Mouse (Mus musculus) forebrain, embryonic 14.5 days (tissue): ENCODE measurements around the gene Ntf5. TPM values are rescaled to one million over a fixed set of nuclear protein-coding genes. Genes with fewer than 3 reads are reported as not detected.

Source experiments
- ATAC-seq: fragments of 200-750 bp; cut with Nextera tagmentation; 2 replicates; pipeline ENCODE4 v1.8.0; 2017; ENCODE audit warnings: mild to moderate bottlenecking, moderate library complexity
- DNase-seq: peaks from one replicate; pipeline ENCODE4 v3.0.0-alpha.2; 2015; ENCODE audit warnings: low spot score
- H3K27ac ChIP-seq: fragments of 300-500 bp; sonication (generic); 2 replicates; pipeline ENCODE4 v1.5.1; 2014; ENCODE audit warnings: low read depth, mild to moderate bottlenecking, control low read depth, low read length, moderate library complexity
- H3K27me3 ChIP-seq: fragments of 300-500 bp; sonication (generic); replicated peaks from 2 replicates; pipeline ENCODE4 v1.6.1; 2014; ENCODE audit warnings: low read length, control low read depth, mixed read lengths; ENCODE audit not compliant: control insufficient read depth, insufficient read depth
- H3K36me3 ChIP-seq: fragments of 300-500 bp; sonication (generic); 2 replicates; pipeline ENCODE4 v1.6.1; 2014; ENCODE audit warnings: low read length, control low read depth; ENCODE audit not compliant: control insufficient read depth, insufficient read depth
- H3K4me1 ChIP-seq: fragments of 300-500 bp; sonication (generic); 2 replicates; pipeline ENCODE4 v1.6.1; 2014; ENCODE audit warnings: antibody characterized with exemption, low read length, control low read depth; ENCODE audit not compliant: control insufficient read depth, insufficient read depth
- H3K4me2 ChIP-seq: fragments of 300-500 bp; sonication (generic); 2 replicates; pipeline ENCODE4 v1.6.1; 2014; ENCODE audit warnings: mild to moderate bottlenecking, control low read depth, low read length
- H3K4me3 ChIP-seq: fragments of 300-500 bp; sonication (generic); 2 replicates; pipeline ENCODE4 v1.5.1; 2014; ENCODE audit warnings: low read depth, low read length, control low read depth
- H3K9ac ChIP-seq: fragments of 300-500 bp; sonication (generic); 2 replicates; pipeline ENCODE4 v1.6.1; 2014; ENCODE audit warnings: mild to moderate bottlenecking, low read length, control low read depth, moderate library complexity
- H3K9me3 ChIP-seq: fragments of 300-500 bp; sonication (generic); replicated peaks from 2 replicates; pipeline ENCODE4 v1.6.1; 2016; ENCODE audit warnings: low read length, control low read depth, mixed read lengths; ENCODE audit not compliant: control insufficient read depth
- WGBS: fragments of 180-500 bp; shearing (Covaris S2); extraction: QIAGEN DNeasy Blood & Tissue Kit; methylation state at CpG from one replicate; pipeline ENCODE4 v1.1.7; 2014; 5-methylcytosine and 5-hydroxymethylcytosine counted together
- polyA plus RNA-seq: library from polyadenylated mRNA; unstranded; fragments of >200 nt; fragmentation: Nextera tagmentation; extraction: Ambion mirVana; gene quantifications from 2 replicates; pipeline ENCODE4 v1.2.1, GENCODE M21; 2014

Ntf5 gene
- polyA plus RNA-seq, 1 experiment from 2014 or later, result not detected

DNA sequence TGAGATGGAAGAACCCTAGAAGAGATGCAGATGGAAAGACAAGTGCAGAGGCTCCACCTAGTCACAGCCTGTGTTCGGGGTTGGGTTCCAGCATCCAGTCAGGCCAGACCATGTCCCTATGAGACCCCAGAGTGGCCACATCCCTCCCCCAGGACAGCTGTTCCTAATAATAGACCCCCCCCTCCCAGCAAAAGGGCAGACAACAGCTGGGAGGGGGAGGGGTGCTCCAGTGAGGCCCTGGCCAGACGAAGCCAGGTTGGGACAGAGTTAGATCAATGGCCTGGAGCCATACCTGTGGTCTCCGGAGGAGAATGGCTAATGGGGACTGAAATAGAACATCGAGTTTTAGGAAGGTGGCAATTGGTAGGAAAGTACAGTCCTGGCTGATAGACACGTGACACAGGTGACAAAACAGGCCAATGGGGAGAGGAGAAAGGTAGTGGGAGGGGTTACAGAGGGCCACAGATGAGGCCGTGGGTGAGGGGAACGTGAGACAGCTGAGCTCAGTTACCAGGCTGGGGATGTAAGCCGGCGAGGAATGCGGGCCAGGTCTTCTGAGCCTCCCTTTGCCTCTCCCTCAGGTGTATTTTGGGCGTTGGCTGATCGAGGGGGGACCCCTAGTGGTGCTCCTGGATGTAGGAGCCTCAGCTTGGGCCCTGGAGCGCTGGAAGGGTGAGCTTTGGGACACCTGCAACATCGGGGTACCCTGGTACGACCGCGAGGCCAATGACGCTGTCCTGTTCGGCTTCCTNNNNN is 24.2 kb downstream of the Ntf5 start, which contains the start of gene Ruvbl2:
Gene Ruvbl2, minus strand, starts transcription at position 576 of the 756 bp plus-strand sequence.
- Histone ChIP-seq H3K4me1 (peaks cover 18% of the 10 kb centered on the region), H3K36me3 (peaks cover 21% of the 10 kb centered on the region; the same call in 1 of the 2 replicates), H3K4me2 (no peak within 1 kb of the TSS), H3K27ac (no peak within 1 kb of the TSS), H3K9me3 (no peaks in the 10 kb centered on the region), H3K9ac (no peak within 1 kb of the TSS), H3K27me3 (no peaks in the 10 kb centered on the region), H3K4me3 (no peak within 1 kb of the TSS)
- ATAC-seq (no peak), DNase-seq (no peak)
- 20% methylated on average over 19 of the region's 19 CpGs for WGBS

DNA sequence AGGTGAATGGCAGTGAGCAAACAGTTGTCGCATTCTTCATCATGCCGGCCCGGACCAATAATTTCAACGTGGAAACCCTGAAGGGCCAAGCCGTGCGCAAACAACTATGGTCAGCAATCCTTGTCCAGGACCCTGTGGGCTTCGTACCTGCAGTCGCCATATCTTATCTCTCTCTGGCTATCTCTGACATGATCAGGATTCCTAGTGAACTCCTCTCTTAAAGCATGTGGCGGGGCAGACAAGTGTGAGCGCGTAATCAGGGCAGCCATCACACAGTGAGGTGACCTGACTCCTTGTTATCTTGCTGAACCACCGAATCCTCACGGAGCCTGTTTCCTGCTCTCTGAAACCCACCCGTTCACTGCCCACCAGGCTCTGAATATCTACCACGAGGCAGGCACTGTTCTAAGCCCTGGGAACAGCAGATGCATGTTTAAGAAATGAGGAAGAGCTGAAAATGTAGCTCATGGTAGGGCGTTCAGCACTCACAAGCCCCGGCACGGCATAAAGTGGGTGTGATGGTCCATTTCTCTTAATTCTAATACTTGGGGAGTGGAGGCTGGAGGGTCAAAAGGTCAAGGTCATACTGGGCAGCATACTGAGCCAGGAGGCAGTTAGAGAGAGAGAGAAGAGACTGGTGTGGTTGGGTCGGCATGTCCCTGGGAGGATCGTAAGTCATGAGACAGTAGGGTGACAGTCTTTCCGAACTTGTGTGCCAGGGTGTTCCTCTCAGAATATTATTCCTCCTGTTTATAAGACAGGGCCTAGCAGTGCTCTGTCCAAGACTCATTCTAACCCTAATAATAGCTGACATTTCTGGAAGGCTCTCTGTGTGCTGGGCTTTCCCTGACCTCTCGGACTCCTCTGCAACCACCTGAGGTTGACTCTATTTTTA is 30.3 kb downstream of the Ntf5 start:
- Histone ChIP-seq H3K4me2 (no peak overlapping the region), H3K4me3 (no peak overlapping the region), H3K9ac (no peak overlapping the region), H3K36me3 (peaks cover 53% of the 10 kb centered on the region; the same call in 1 of the 2 replicates), H3K9me3 (no peaks in the 10 kb centered on the region), H3K27me3 (no peaks in the 10 kb centered on the region), H3K4me1 (no peaks in the 10 kb centered on the region), H3K27ac (no peak overlapping the region)
- WGBS, result 89% methylated on average over 22 of the region's 22 CpGs
- DNase-seq (no peak), ATAC-seq (no peak)

DNA sequence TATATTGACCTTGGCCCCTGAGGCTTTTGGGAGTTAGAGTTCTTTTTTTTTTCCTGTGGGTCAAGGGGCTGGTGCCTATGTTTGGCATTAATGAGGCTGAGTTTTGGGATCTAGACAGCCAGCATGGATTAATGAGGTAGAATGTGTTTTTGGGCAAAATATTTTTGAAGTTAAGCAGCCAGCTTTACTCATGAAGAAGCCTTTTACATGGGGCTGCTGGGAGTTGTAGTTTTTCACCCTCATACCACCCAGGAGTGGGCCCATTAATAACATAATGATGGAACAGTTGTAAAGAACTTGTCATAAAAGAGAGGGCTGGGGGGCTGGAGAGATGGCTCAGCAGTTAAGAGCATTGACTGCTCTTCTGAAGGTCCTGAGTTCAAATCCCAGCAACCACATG is 33.1 kb downstream of the Ntf5 start:
- no peak for ATAC-seq
- H3K36me3 ChIP-seq, result peaks cover 44% of the 10 kb centered on the region

DNA sequence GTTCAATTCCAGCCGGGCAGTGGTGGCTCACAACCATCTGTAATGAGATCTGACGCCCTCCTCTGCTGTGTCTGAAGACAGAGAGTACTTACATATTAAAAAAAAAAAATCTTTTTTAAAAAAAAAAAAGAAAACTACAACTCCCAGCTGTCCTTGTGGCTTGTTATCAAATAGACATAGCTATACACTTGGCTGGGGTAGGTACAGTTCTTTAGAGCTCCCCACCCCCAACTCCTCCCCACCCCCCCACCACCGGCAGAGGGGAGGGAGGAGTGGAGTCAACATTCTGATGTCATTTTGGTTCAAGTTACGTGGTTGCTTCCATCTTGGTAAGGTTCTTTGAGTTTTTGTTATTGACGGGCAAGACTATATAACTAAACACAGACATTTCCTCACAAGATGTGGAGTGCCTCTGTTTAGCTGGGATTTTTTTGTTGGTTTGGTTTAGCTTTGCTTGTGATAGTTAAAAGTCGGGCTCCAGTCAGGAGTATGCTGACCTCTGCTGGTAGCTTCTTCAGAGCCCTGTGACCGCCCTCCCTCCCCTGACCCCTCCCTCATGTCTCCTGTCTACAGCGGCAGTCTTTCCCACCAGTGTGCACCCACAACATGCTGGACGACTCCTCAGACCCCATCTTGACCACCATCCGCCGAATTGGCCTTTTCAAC is 34.0 kb downstream of the Ntf5 start:
- no peak overlapping the region for H3K4me3 ChIP-seq
- ATAC-seq, result no peak
- H3K4me2 ChIP-seq, result no peak overlapping the region
- H3K27me3 ChIP-seq, result no peaks in the 10 kb centered on the region
- no peak for DNase-seq
- peaks cover 48% of the 10 kb centered on the region for H3K36me3 ChIP-seq
- WGBS, result 44% methylated on average over 11 of the region's 11 CpGs
- no peaks in the 10 kb centered on the region for H3K4me1 ChIP-seq
- H3K9me3 ChIP-seq, result no peaks in the 10 kb centered on the region
- no peak overlapping the region for H3K9ac ChIP-seq
- H3K27ac ChIP-seq, result no peak overlapping the region

More for the DNA sequence above, 33.1 kb downstream of the Ntf5 start:
- Histone ChIP-seq H3K27me3 (no peaks in the 10 kb centered on the region), H3K4me2 (no peak overlapping the region), H3K9me3 (no peaks in the 10 kb centered on the region), H3K27ac (no peak overlapping the region), H3K4me1 (no peaks in the 10 kb centered on the region), H3K9ac (no peak overlapping the region), H3K4me3 (no peak overlapping the region)
- no peak for DNase-seq

GRCm38 (mm10) chr7:45449974-45450373 is 36.5 kb downstream of the Ntf5 start:
- no peaks in the 10 kb centered on the region for H3K9me3 ChIP-seq
- no peak overlapping the region for H3K4me3 ChIP-seq
- H3K4me1 ChIP-seq, result no peaks in the 10 kb centered on the region
- DNase-seq, result no peak
- H3K36me3 ChIP-seq, result peaks cover 43% of the 10 kb centered on the region
- WGBS, result 90% methylated on average over 1 of the region's 1 CpGs
- no peak for ATAC-seq
- no peak overlapping the region for H3K4me2 ChIP-seq
- H3K27me3 ChIP-seq, result no peaks in the 10 kb centered on the region
- no peak overlapping the region for H3K27ac ChIP-seq
- H3K9ac ChIP-seq, result no peak overlapping the region

DNA sequence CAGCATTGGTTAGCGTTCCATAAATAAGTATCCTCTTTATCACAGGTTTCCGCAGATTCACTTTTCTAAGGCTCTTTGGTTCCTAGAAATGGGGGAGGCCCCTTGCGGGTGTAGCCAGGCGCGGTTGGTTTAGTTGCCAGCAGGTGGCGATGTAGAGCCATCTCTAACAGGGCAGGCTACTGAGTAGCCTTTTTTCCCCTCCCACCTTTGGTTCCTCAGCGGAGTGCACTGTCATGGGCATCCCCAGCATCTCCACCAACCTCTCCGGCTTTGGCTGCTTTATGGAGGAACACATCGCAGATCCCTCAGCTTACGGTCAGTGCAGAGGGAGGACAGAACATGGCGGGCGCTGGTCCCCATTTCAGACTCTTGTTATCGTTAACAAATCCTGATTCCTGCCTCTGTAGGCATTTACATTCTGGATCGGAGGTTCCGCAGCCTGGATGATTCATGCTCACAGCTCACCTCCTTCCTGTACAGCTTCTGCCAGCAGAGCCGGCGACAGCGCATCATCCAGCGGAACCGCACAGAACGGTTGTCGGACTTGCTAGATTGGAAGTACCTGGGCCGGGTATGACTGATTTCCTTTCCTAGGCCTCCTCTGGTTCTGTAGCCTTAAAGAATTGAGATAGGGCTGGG is 38.0 kb downstream of the Ntf5 start:
- Histone ChIP-seq H3K36me3 (peaks cover 48% of the 10 kb centered on the region), H3K27ac (no peak overlapping the region), H3K4me2 (no peak overlapping the region), H3K9me3 (no peaks in the 10 kb centered on the region), H3K27me3 (no peaks in the 10 kb centered on the region), H3K4me1 (no peaks in the 10 kb centered on the region), H3K4me3 (no peak overlapping the region), H3K9ac (no peak overlapping the region)
- ATAC-seq (peak; percentile 81), DNase-seq (peak; percentile 83)
- WGBS, result 49% methylated on average over 23 of the region's 23 CpGs

DNA sequence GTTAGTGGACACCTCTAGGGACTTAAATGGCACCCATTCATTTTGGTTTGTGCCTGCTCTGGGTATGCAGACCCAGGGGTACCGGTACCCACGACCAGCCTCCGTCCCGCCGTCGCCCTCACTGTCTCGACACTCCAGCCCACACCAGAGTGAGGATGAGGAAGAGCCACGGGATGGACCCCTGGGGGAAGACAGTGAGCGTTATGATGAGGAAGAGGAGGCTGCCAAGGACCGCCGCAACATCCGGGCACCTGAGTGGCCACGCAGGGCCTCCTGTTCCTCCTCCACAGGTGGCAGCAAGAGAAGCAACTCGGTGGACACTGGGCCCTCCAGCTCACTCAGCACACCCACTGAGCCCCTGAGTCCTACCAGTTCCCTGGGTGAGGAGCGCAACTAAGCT is 41.5 kb downstream of the Ntf5 start:
- H3K36me3 ChIP-seq, result peaks cover 55% of the 10 kb centered on the region

DNA sequence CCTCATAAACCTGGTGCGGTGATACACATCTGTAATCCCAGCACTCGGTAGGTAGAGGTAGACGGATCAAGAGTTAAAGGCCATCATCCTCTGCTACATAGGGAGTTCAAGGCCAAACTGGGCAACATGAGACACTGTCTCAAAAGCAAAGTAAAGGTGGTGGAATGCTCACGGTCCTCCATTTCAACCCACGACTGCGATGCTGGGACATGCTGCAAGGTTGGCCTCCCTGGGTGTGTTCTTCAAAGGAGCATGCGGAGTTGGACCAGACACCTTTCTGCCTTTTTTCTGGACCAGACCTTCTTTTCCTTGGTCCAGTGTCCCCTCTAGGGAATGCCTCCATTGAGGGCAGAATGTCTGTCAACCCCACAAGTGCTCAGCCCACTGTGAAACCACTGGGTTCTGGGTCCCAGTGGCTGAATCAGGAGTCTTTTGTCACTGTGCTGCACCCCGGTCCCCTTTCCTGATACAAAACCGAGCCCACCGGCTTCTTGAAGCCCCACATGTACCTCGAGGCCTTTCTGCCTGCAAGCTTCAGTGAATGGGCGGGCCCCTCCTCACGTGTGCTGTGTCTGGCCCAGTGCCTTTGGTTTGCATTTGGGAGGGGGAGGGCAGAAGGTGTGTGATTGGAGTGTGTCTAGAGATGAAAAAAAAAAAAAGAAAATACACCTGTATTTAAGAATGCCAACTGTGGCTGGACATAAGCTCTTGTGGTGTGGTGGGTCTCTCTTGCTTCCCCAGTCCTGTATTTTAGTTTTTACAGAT is 42.6 kb downstream of the Ntf5 start:
- H3K4me1 ChIP-seq, result peaks cover 24% of the 10 kb centered on the region
- H3K36me3 ChIP-seq, result peaks cover 56% of the 10 kb centered on the region
- no peak for ATAC-seq
- H3K4me3 ChIP-seq, result no peak overlapping the region
- no peak for DNase-seq
- H3K4me2 ChIP-seq, result no peak overlapping the region
- no peak overlapping the region for H3K9ac ChIP-seq
- no peak overlapping the region for H3K27ac ChIP-seq
- H3K27me3 ChIP-seq, result no peaks in the 10 kb centered on the region
- H3K9me3 ChIP-seq, result no peaks in the 10 kb centered on the region
- WGBS, result 73% methylated on average over 13 of the region's 13 CpGs

More for the DNA sequence above, 41.5 kb downstream of the Ntf5 start:
- no peak for ATAC-seq
- Histone ChIP-seq H3K27ac (no peak overlapping the region), H3K27me3 (no peaks in the 10 kb centered on the region), H3K4me1 (peaks cover 16% of the 10 kb centered on the region), H3K4me3 (no peak overlapping the region), H3K9ac (no peak overlapping the region), H3K4me2 (no peak overlapping the region), H3K9me3 (no peaks in the 10 kb centered on the region)
- WGBS, result 92% methylated on average over 15 of the region's 15 CpGs
- no peak for DNase-seq
